Comparison of ENCODE assay signal across 8 mouse cellular contexts in the genomic region with DNA sequence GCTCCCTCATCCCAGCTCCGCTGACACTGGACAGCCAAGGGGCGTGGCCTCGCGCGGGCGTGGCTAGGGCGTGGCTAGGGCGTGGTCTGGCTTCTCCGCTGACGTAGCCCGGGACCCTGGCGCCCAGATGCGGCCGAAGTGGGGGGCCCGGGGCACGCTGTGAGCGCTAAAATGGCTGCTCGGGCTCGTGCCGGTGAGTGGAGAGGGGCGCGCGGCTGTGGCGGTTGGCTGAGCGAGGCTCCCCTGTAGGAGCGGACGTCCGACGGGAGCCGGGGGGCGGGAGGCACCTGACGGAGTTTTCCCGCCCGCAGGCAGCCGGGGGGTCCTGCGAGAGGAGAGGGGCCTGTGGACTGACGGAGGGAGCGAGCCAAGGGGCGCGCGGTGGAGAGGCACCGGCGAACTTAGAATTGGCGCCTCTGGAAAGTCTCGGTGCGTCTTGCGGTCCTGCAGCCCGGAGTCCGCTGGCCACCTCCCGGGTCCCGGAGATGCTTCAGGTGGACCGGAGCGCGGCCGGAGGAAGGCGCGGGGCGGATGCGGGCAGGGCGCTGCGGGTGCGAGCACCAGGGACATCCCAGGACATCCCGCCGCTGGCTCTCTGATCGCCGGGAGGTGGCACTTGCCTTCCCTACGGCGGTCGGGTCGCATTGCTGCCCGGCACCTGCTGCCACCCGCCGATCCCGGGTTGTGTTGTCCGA. TPM values are rescaled to one million over a fixed set of nuclear protein-coding genes. Genes with fewer than 3 reads are reported as not detected.
A peak's percentile ranks its signal among the peaks of the same experiment; 100 is the strongest.
DNase-seq lines count a peak whose midpoint lies in the region; ATAC-seq and TF ChIP-seq lines count a peak whose summit lies in the region.

No protein-coding gene starts in this region.

- ATAC-seq in forebrain, embryonic 15.5 days (replicated peaks), result peak; percentile 81
- ATAC-seq in hindbrain, embryonic 16.5 days, result peak; percentile 91
- peak; percentile 89 for ATAC-seq in liver, embryonic 13.5 days (ENCODE audit: low read depth)

- WGBS in cerebellum, adult 2 months, result under 1% methylated on average over 72 of the region's 75 CpGs
- under 1% methylated on average over 74 of the region's 75 CpGs for WGBS in forebrain, embryonic 15.5 days
- WGBS in hindbrain, embryonic 16.5 days, result under 1% methylated on average over 61 of the region's 75 CpGs
- WGBS in liver, embryonic 13.5 days (ENCODE audit: insufficient replicate concordance), result under 1% methylated on average over 74 of the region's 75 CpGs

- peak; percentile 22 to 51 for DNase-seq in heart, adult 18-20 months
- no peak for DNase-seq in heart, postnatal 25 days (ENCODE audit: low spot score)
- peak; percentile 64 to 73 for DNase-seq in cerebellum, adult 2 months
- DNase-seq in liver, embryonic 13.5 days, result peak; percentile 62
- DNase-seq in naive thymus-derived CD4-positive, alpha-beta T cell, adult 2 months (ENCODE audit: low read depth), result peak; percentile 31
- DNase-seq in testis, postnatal 10 days (ENCODE audit: low spot score), result peak; percentile 81

- H3K36me3 ChIP-seq in forebrain, embryonic 15.5 days, result no peaks in the 10 kb centered on the region
- H3K36me3 ChIP-seq in hindbrain, embryonic 16.5 days (ENCODE audit: control insufficient read depth, insufficient read depth, low read length), result no peaks in the 10 kb centered on the region
- no peaks in the 10 kb centered on the region for H3K36me3 ChIP-seq in liver, embryonic 13.5 days

- no peaks in the 10 kb centered on the region for H3K4me1 ChIP-seq in cerebellum, adult 2 months (ENCODE audit: control insufficient read depth, insufficient read depth, low read length)
- H3K4me1 ChIP-seq in forebrain, embryonic 15.5 days, result peaks cover 28% of the 10 kb centered on the region
- peaks cover 10% of the 10 kb centered on the region for H3K4me1 ChIP-seq in hindbrain, embryonic 16.5 days (ENCODE audit: control insufficient read depth, insufficient read depth, low read depth, low read length)
- peaks cover 36% of the 10 kb centered on the region for H3K4me1 ChIP-seq in liver, embryonic 13.5 days (replicated peaks)

- no peaks in the 10 kb centered on the region for H3K9me3 ChIP-seq in forebrain, embryonic 15.5 days
- H3K9me3 ChIP-seq in hindbrain, embryonic 16.5 days (ENCODE audit: control insufficient read depth, low read length), result no peaks in the 10 kb centered on the region
- no peaks in the 10 kb centered on the region for H3K9me3 ChIP-seq in liver, embryonic 13.5 days (replicated peaks)

- TF ChIP-seq POLR2A in cerebellum, adult 2 months (IDR thresholded peaks at IDR 0.05; ENCODE audit: borderline replicate concordance, insufficient read depth, low read length), result no peak

- H3K27ac ChIP-seq in cerebellum, adult 2 months (ENCODE audit: insufficient read depth, low read length), result no peak overlapping the region
- no peak overlapping the region for H3K27ac ChIP-seq in forebrain, embryonic 15.5 days (replicated peaks)
- no peak overlapping the region for H3K27ac ChIP-seq in hindbrain, embryonic 16.5 days (ENCODE audit: low read depth, low read length)
- peak overlapping the region; percentile 61; the same call in 1 of the 2 replicates for H3K27ac ChIP-seq in liver, embryonic 13.5 days

- intact Hi-C loops in heart, postnatal 25 days (cut with DNase I), result no loop called here

- peaks cover 5% of the 10 kb centered on the region; the same call in 1 of the 2 replicates for H3K27me3 ChIP-seq in cerebellum, adult 2 months (ENCODE audit: control insufficient read depth, insufficient read depth, low read length)
- H3K27me3 ChIP-seq in forebrain, embryonic 15.5 days, result peaks cover 34% of the 10 kb centered on the region
- peaks cover 28% of the 10 kb centered on the region for H3K27me3 ChIP-seq in hindbrain, embryonic 16.5 days (replicated peaks; ENCODE audit: control insufficient read depth, insufficient read depth, low read length)
- peaks cover 68% of the 10 kb centered on the region for H3K27me3 ChIP-seq in liver, embryonic 13.5 days

- H3K4me2 ChIP-seq in forebrain, embryonic 15.5 days (replicated peaks), result peak overlapping the region; percentile 96
- peak overlapping the region; percentile 99 for H3K4me2 ChIP-seq in hindbrain, embryonic 16.5 days (ENCODE audit: low read length)
- H3K4me2 ChIP-seq in liver, embryonic 13.5 days, result peak overlapping the region; percentile 99

- H3K9ac ChIP-seq in forebrain, embryonic 15.5 days (replicated peaks), result peak overlapping the region; percentile 42
- H3K9ac ChIP-seq in hindbrain, embryonic 16.5 days (ENCODE audit: low read depth, low read length), result peak overlapping the region; percentile 59
- peak overlapping the region; percentile 86 for H3K9ac ChIP-seq in liver, embryonic 13.5 days

- TF ChIP-seq CTCF in cerebellum, adult 2 months (IDR thresholded peaks at IDR 0.05; ENCODE audit: borderline replicate concordance, insufficient read depth, low read depth, low read length), result no peak

- peak overlapping the region; percentile 64 for H3K4me3 ChIP-seq in cerebellum, adult 2 months (replicated peaks; ENCODE audit: insufficient read depth, low read depth, low read length)
- H3K4me3 ChIP-seq in forebrain, embryonic 15.5 days, result peak overlapping the region; percentile 60
- peak overlapping the region; percentile 71 for H3K4me3 ChIP-seq in hindbrain, embryonic 16.5 days (ENCODE audit: low read length)
- peak overlapping the region; percentile 88 for H3K4me3 ChIP-seq in liver, embryonic 13.5 days (replicated peaks)

RNA-seq across cellular contexts. Expression of gene Usp44, which starts 2.5 kb away (rescaled TPM):
- not detected for total RNA-seq in heart, adult 18-20 months (2021)
- total RNA-seq in heart, postnatal 25 days (2021), result not detected
- 0.05 TPM in 2 replicates for polyA plus RNA-seq in cerebellum, adult 2 months (2012; rRNA removed)
- polyA plus RNA-seq in forebrain, embryonic 15.5 days (2015; fragmentation: Nextera tagmentation; extraction: Ambion mirVana), result 0.70 and 0.88 TPM in 2 replicates
- 0.27 and 0.29 TPM in 2 replicates for polyA plus RNA-seq in hindbrain, embryonic 16.5 days (2015; fragmentation: Nextera tagmentation; extraction: Ambion mirVana)
- polyA plus RNA-seq in liver, embryonic 13.5 days (2015; fragmentation: Nextera tagmentation; extraction: Ambion mirVana), result 2.4 and 2.7 TPM in 2 replicates
